Mouse (Mus musculus): ENCODE results near the gene Wdr27. TPM values are rescaled to one million over a fixed set of nuclear protein-coding genes. Genes with fewer than 3 reads are reported as not detected.
A peak's percentile ranks its signal among the peaks of the same experiment; 100 is the strongest.
"Not testable (repeated sequence)": the region's sequence is repeated elsewhere in the genome, so short reads cannot be mapped to it uniquely, and the experiment has no call there.

Wdr27 gene
- polyA plus RNA-seq, 1 experiment from 2014 or later = 2.0 TPM

- WGBS = under 1% methylated on average over 44 of the region's 100 CpGs
- not testable (repeated sequence) for H3K36me3 ChIP-seq (ENCODE audit: control insufficient read depth, insufficient read depth, low read length); H3K27me3 ChIP-seq (replicated peaks; ENCODE audit: control insufficient read depth, insufficient read depth, low read length); H3K9me3 ChIP-seq (ENCODE audit: control insufficient read depth, low read length)
- H3K9ac ChIP-seq (ENCODE audit: low read depth, low read length) = peak within 1 kb of the TSS; percentile 88
- peak within 1 kb of the TSS; percentile 76 for H3K4me3 ChIP-seq (ENCODE audit: low read depth, low read length)
- H3K27ac ChIP-seq (ENCODE audit: low read depth, low read length) = peak within 1 kb of the TSS; percentile 82
- DNase-seq (ENCODE audit: low spot score) (peak; percentile 52), ATAC-seq (replicated peaks; ENCODE audit: low FRiP score) (peak; percentile 65)
- peak within 1 kb of the TSS; percentile 82 for H3K4me2 ChIP-seq
- H3K4me1 ChIP-seq (replicated peaks; ENCODE audit: control insufficient read depth, insufficient read depth, low read length) = peaks cover 19% of the 10 kb centered on the region
These were observed 18.1 kb upstream of the Wdr27 start, which contains the start of gene Phf10 for GRCm38 (mm10) chr17:14960951-14961556. Gene Phf10 (minus strand): TSS chr17:14961273.

- DNase-seq (ENCODE audit: low spot score) (peak; percentile 40), ATAC-seq (replicated peaks; ENCODE audit: low FRiP score) (peak; percentile 7)
- Histone ChIP-seq H3K27ac (ENCODE audit: low read depth, low read length) (peak overlapping the region; percentile 82), H3K4me1 (replicated peaks; ENCODE audit: control insufficient read depth, insufficient read depth, low read length) (peaks cover 19% of the 10 kb centered on the region), H3K27me3 (replicated peaks; ENCODE audit: control insufficient read depth, insufficient read depth, low read length) (no peaks in the 10 kb centered on the region), H3K4me3 (ENCODE audit: low read depth, low read length) (peak overlapping the region; percentile 76), H3K4me2 (peak overlapping the region; percentile 82), H3K9me3 (ENCODE audit: control insufficient read depth, low read length) (no peaks in the 10 kb centered on the region), H3K36me3 (ENCODE audit: control insufficient read depth, insufficient read depth, low read length) (peaks cover 9% of the 10 kb centered on the region; the same call in 1 of the 2 replicates), H3K9ac (ENCODE audit: low read depth, low read length) (peak overlapping the region; percentile 88)
- WGBS = under 1% methylated on average over 20 of the region's 23 CpGs
These were observed 17.6 kb upstream of the Wdr27 start for GRCm38 (mm10) chr17:14960520-14960919.

GRCm38 (mm10) chr17:14959979-14960378 lies 17.0 kb upstream of the Wdr27 start:
- Histone ChIP-seq H3K9me3 (ENCODE audit: control insufficient read depth, low read length) (no peaks in the 10 kb centered on the region), H3K27me3 (replicated peaks; ENCODE audit: control insufficient read depth, insufficient read depth, low read length) (no peaks in the 10 kb centered on the region), H3K4me2 (peak overlapping the region; percentile 82), H3K36me3 (ENCODE audit: control insufficient read depth, insufficient read depth, low read length) (peaks cover 9% of the 10 kb centered on the region; the same call in 1 of the 2 replicates), H3K4me3 (ENCODE audit: low read depth, low read length) (peak overlapping the region; percentile 76), H3K4me1 (replicated peaks; ENCODE audit: control insufficient read depth, insufficient read depth, low read length) (peaks cover 19% of the 10 kb centered on the region), H3K27ac (ENCODE audit: low read depth, low read length) (peak overlapping the region; percentile 48; the same call in 1 of the 2 replicates), H3K9ac (ENCODE audit: low read depth, low read length) (peak overlapping the region; percentile 66)
- DNase-seq (ENCODE audit: low spot score) (no peak), ATAC-seq (replicated peaks; ENCODE audit: low FRiP score) (no peak)
- 33% methylated on average over 3 of the region's 3 CpGs for WGBS

- peak overlapping the region; percentile 82 for H3K4me2 ChIP-seq
- H3K27ac ChIP-seq (ENCODE audit: low read depth, low read length) = peak overlapping the region; percentile 7; the same call in 1 of the 2 replicates
- ATAC-seq (replicated peaks; ENCODE audit: low FRiP score) (no peak), DNase-seq (ENCODE audit: low spot score) (no peak)
- H3K9ac ChIP-seq (ENCODE audit: low read depth, low read length) = peak overlapping the region; percentile 20; the same call in 1 of the 2 replicates
- H3K9me3 ChIP-seq (ENCODE audit: control insufficient read depth, low read length) = no peaks in the 10 kb centered on the region
- H3K36me3 ChIP-seq (ENCODE audit: control insufficient read depth, insufficient read depth, low read length) = peaks cover 14% of the 10 kb centered on the region
- 66% methylated on average over 5 of the region's 5 CpGs for WGBS
- no peaks in the 10 kb centered on the region for H3K27me3 ChIP-seq (replicated peaks; ENCODE audit: control insufficient read depth, insufficient read depth, low read length)
- H3K4me3 ChIP-seq (ENCODE audit: low read depth, low read length) = peak overlapping the region; percentile 28; the same call in 1 of the 2 replicates
- peaks cover 19% of the 10 kb centered on the region for H3K4me1 ChIP-seq (replicated peaks; ENCODE audit: control insufficient read depth, insufficient read depth, low read length)
These were observed 15.8 kb upstream of the Wdr27 start for GRCm38 (mm10) chr17:14958686-14959327.

GRCm38 (mm10) chr17:14953452-14953851 lies 10.5 kb upstream of the Wdr27 start:
- no peak overlapping the region for H3K4me2 ChIP-seq
- H3K9me3 ChIP-seq (ENCODE audit: control insufficient read depth, low read length) = no peaks in the 10 kb centered on the region
- peaks cover 36% of the 10 kb centered on the region for H3K36me3 ChIP-seq (ENCODE audit: control insufficient read depth, insufficient read depth, low read length)
- H3K4me1 ChIP-seq (replicated peaks; ENCODE audit: control insufficient read depth, insufficient read depth, low read length) = peaks cover 9% of the 10 kb centered on the region
- H3K4me3 ChIP-seq (ENCODE audit: low read depth, low read length) = no peak overlapping the region
- H3K9ac ChIP-seq (ENCODE audit: low read depth, low read length) = no peak overlapping the region
- WGBS = 71% methylated on average over 8 of the region's 8 CpGs
- H3K27me3 ChIP-seq (replicated peaks; ENCODE audit: control insufficient read depth, insufficient read depth, low read length) = no peaks in the 10 kb centered on the region
- DNase-seq (ENCODE audit: low spot score) (no peak), ATAC-seq (replicated peaks; ENCODE audit: low FRiP score) (peak; percentile 63)
- H3K27ac ChIP-seq (ENCODE audit: low read depth, low read length) = no peak overlapping the region

DNA sequence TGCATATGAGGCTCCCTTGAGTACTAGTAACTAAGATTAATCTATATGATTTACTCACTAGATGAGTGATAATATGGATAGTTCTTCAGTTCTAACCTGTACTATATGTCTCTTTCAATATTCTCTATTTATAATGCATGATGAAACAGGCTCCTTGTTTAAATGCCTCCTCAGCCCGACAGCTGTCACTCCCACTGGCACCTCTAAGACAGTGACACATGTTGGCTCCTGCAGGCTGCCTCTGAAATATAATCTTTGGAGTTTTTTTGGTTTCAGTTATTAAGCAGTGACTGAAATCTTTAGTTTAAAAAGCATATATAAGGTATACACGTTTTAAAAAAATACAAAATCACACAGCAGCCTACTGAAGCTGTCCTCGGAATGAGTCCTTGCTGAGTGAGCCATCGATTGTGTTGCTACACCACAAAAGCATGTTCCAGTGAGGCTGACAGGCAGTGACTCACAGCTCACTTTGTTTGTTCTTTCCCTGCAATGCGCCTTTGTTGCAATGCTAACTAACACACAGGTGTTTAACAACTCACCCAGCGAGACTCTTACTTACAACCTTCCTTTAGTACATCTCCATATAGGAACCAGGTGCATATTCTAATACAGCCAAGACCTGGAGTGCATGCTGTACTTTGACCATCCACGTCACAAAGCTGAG lies 6.3 kb upstream of the Wdr27 start:
- ATAC-seq (replicated peaks; ENCODE audit: low FRiP score) (no peak), DNase-seq (ENCODE audit: low spot score) (no peak)
- H3K36me3 ChIP-seq (ENCODE audit: control insufficient read depth, insufficient read depth, low read length) = peaks cover 39% of the 10 kb centered on the region
- no peak overlapping the region for H3K4me2 ChIP-seq
- peaks cover 3% of the 10 kb centered on the region for H3K4me1 ChIP-seq (replicated peaks; ENCODE audit: control insufficient read depth, insufficient read depth, low read length)
- 85% methylated on average over 7 of the region's 7 CpGs for whole genome bisulfite sequencing
- no peak overlapping the region for H3K9ac ChIP-seq (ENCODE audit: low read depth, low read length)
- H3K27me3 ChIP-seq (replicated peaks; ENCODE audit: control insufficient read depth, insufficient read depth, low read length) = no peaks in the 10 kb centered on the region
- H3K27ac ChIP-seq (ENCODE audit: low read depth, low read length) = no peak overlapping the region
- H3K9me3 ChIP-seq (ENCODE audit: control insufficient read depth, low read length) = no peaks in the 10 kb centered on the region
- H3K4me3 ChIP-seq (ENCODE audit: low read depth, low read length) = no peak overlapping the region

- Histone ChIP-seq H3K27me3 (replicated peaks; ENCODE audit: control insufficient read depth, insufficient read depth, low read length) (no peaks in the 10 kb centered on the region), H3K9me3 (ENCODE audit: control insufficient read depth, low read length) (no peaks in the 10 kb centered on the region), H3K36me3 (ENCODE audit: control insufficient read depth, insufficient read depth, low read length) (peaks cover 13% of the 10 kb centered on the region), H3K27ac (ENCODE audit: low read depth, low read length) (no peak overlapping the region), H3K9ac (ENCODE audit: low read depth, low read length) (no peak overlapping the region), H3K4me1 (replicated peaks; ENCODE audit: control insufficient read depth, insufficient read depth, low read length) (peaks cover 6% of the 10 kb centered on the region), H3K4me2 (peak overlapping the region; percentile 84), H3K4me3 (ENCODE audit: low read depth, low read length) (no peak overlapping the region; the same call in 1 of the 2 replicates)
- 73% methylated on average over 1 of the region's 1 CpGs for WGBS
- DNase-seq (ENCODE audit: low spot score) = no peak
- ATAC-seq (replicated peaks; ENCODE audit: low FRiP score) = no peak
These were observed 1.6 kb upstream of the Wdr27 start for GRCm38 (mm10) chr17:14944551-14944950.

DNA sequence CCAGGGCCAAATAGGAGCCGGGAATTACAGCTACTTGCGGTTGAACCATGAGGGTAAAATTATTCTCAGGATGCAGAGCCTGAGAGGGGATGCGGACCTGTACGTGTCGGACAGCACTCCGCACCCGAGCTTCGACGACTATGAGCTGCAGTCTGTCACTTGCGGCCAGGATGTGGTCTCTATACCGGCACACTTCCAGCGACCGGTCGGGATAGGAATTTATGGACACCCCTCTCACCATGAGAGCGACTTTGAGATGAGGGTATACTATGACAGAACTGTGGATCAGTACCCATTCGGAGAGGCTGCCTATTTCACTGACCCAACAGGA lies 736 bp upstream of the Wdr27 start:
- Histone ChIP-seq H3K4me3 (ENCODE audit: low read depth, low read length) (peak overlapping the region; percentile 81), H3K27ac (ENCODE audit: low read depth, low read length) (peak overlapping the region; percentile 27; the same call in 1 of the 2 replicates), H3K36me3 (ENCODE audit: control insufficient read depth, insufficient read depth, low read length) (peaks cover 11% of the 10 kb centered on the region; the same call in 1 of the 2 replicates), H3K9me3 (ENCODE audit: control insufficient read depth, low read length) (no peaks in the 10 kb centered on the region), H3K4me2 (peak overlapping the region; percentile 84), H3K9ac (ENCODE audit: low read depth, low read length) (peak overlapping the region; percentile 77), H3K27me3 (replicated peaks; ENCODE audit: control insufficient read depth, insufficient read depth, low read length) (no peaks in the 10 kb centered on the region), H3K4me1 (replicated peaks; ENCODE audit: control insufficient read depth, insufficient read depth, low read length) (peaks cover 6% of the 10 kb centered on the region)
- no peak for DNase-seq (ENCODE audit: low spot score)
- 16% methylated on average over 16 of the region's 16 CpGs for WGBS
- peak; percentile 27 for ATAC-seq (replicated peaks; ENCODE audit: low FRiP score)
